Mouse (Mus musculus): ENCODE data around the gene Mknk2. TPM values are rescaled to one million over a fixed set of nuclear protein-coding genes. Genes with fewer than 3 reads are reported as not detected.

The Mknk2 gene
- polyA plus RNA-seq, 1 experiment from 2014 or later = 103 TPM

DNA sequence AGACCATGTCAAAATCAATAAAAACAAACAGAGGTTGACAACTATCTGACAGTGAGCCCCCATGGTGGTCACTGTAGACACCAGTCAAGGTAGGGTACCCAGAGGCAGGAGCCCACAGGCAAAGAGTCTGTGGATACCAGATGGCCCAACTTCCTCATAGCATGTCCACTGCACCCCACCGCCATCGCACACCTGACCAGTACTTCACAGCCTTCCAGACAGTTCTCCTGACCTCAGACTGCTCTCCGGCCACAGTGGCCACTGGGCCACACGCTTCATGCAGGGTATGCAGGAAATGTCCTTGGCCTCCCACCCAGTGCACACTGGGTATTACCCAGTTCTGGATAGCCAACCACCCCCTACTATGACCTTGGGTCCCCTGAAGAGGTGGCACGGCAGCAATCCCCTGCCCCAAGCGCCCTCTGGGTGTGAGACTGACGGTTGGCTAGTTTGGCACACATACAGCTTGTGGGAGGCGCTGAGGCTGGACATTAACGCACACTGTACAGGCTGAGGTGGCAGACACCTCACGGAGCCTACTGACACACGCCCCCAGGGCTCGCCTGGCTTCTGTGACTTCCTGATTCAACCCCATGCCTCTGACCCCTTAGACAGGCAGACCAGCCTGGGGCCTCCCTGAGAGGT, 15.6 kb upstream of the Mknk2 start:
- ATAC-seq (no peak), DNase-seq (ENCODE audit: low spot score) (no peak)
- H3K27me3 ChIP-seq (replicated peaks; ENCODE audit: insufficient read depth, low read length) = no peaks in the 10 kb centered on the region
- no peak overlapping the region for H3K4me2 ChIP-seq (replicated peaks; ENCODE audit: low read depth, low read length)
- peaks cover 15% of the 10 kb centered on the region; the same call in 1 of the 2 replicates for H3K4me1 ChIP-seq (ENCODE audit: insufficient read depth, low read depth, low read length)
- no peak for TF ChIP-seq EP300 (IDR thresholded peaks at IDR 0.05)
- TF ChIP-seq CTCF (IDR thresholded peaks at IDR 0.05) = no peak
- no peak overlapping the region for H3K9ac ChIP-seq (replicated peaks; ENCODE audit: low read depth)
- WGBS = 83% methylated on average over 12 of the region's 12 CpGs
- no peaks in the 10 kb centered on the region for H3K9me3 ChIP-seq (ENCODE audit: low read length)
- H3K27ac ChIP-seq (ENCODE audit: low read length) = no peak overlapping the region
- H3K4me3 ChIP-seq (ENCODE audit: low read depth, low read length) = no peak overlapping the region
- H3K36me3 ChIP-seq (ENCODE audit: insufficient read depth, low read length) = peaks cover 13% of the 10 kb centered on the region; the same call in 1 of the 2 replicates

GRCm38 (mm10) chr10:80692249-80693165, 14.6 kb upstream of the Mknk2 start:
- Histone ChIP-seq H3K4me3 (ENCODE audit: low read depth, low read length) (no peak overlapping the region), H3K9ac (replicated peaks; ENCODE audit: low read depth) (no peak overlapping the region), H3K4me1 (ENCODE audit: insufficient read depth, low read depth, low read length) (peaks cover 15% of the 10 kb centered on the region; the same call in 1 of the 2 replicates), H3K36me3 (ENCODE audit: insufficient read depth, low read length) (peaks cover 13% of the 10 kb centered on the region; the same call in 1 of the 2 replicates), H3K27me3 (replicated peaks; ENCODE audit: insufficient read depth, low read length) (no peaks in the 10 kb centered on the region), H3K9me3 (ENCODE audit: low read length) (no peaks in the 10 kb centered on the region), H3K4me2 (replicated peaks; ENCODE audit: low read depth, low read length) (no peak overlapping the region), H3K27ac (ENCODE audit: low read length) (peak overlapping the region; percentile 32; the same call in 1 of the 2 replicates)
- 73% methylated on average over 14 of the region's 14 CpGs for WGBS
- DNase-seq (ENCODE audit: low spot score) (no peak), ATAC-seq (no peak)
- no peak for TF ChIP-seq EP300 (IDR thresholded peaks at IDR 0.05)
- no peak for TF ChIP-seq CTCF (IDR thresholded peaks at IDR 0.05)

DNA sequence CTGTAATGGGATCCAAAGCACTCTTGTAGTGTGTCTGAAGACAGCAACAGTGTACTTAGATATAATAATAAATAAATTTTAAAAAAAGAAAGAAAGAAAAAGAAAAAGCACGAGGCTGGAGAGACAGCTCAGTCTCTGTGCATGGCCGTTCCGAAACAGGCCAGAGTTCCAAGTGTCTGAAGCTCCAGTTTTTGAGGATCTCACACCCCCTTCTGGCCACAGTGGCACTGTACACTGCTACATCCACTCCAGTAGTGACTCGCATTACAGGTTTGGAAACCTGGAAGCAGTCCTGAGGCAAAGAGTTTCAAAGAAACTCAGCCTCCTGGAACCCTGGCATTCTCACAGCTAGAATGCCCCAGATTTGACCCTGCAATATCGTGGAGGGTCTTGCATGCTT, 9.9 kb upstream of the Mknk2 start:
- 16% methylated on average over 5 of the region's 5 CpGs for WGBS
- H3K27ac ChIP-seq (ENCODE audit: low read length) = no peak overlapping the region
- no peak overlapping the region for H3K4me3 ChIP-seq (ENCODE audit: low read depth, low read length)
- peak; percentile 88 for ATAC-seq
- H3K4me1 ChIP-seq (ENCODE audit: insufficient read depth, low read depth, low read length) = no peaks in the 10 kb centered on the region
- H3K4me2 ChIP-seq (replicated peaks; ENCODE audit: low read depth, low read length) = no peak overlapping the region
- H3K9me3 ChIP-seq (ENCODE audit: low read length) = no peaks in the 10 kb centered on the region
- TF ChIP-seq EP300 (IDR thresholded peaks at IDR 0.05) = no peak
- peak; percentile 87 for TF ChIP-seq CTCF (IDR thresholded peaks at IDR 0.05)
- H3K9ac ChIP-seq (replicated peaks; ENCODE audit: low read depth) = no peak overlapping the region
- peak; percentile 93 for DNase-seq (ENCODE audit: low spot score)
- H3K36me3 ChIP-seq (ENCODE audit: insufficient read depth, low read length) = peaks cover 33% of the 10 kb centered on the region; the same call in 1 of the 2 replicates
- no peaks in the 10 kb centered on the region for H3K27me3 ChIP-seq (replicated peaks; ENCODE audit: insufficient read depth, low read length)

GRCm38 (mm10) chr10:80686617-80687016, 8.7 kb upstream of the Mknk2 start:
- peaks cover 33% of the 10 kb centered on the region; the same call in 1 of the 2 replicates for H3K36me3 ChIP-seq (ENCODE audit: insufficient read depth, low read length)
- H3K4me2 ChIP-seq (replicated peaks; ENCODE audit: low read depth, low read length) = no peak overlapping the region
- DNase-seq (ENCODE audit: low spot score) (no peak), ATAC-seq (no peak)
- H3K4me3 ChIP-seq (ENCODE audit: low read depth, low read length) = no peak overlapping the region
- TF ChIP-seq EP300 (IDR thresholded peaks at IDR 0.05) = no peak
- TF ChIP-seq CTCF (IDR thresholded peaks at IDR 0.05) = no peak
- H3K27me3 ChIP-seq (replicated peaks; ENCODE audit: insufficient read depth, low read length) = no peaks in the 10 kb centered on the region
- H3K9ac ChIP-seq (replicated peaks; ENCODE audit: low read depth) = no peak overlapping the region
- H3K9me3 ChIP-seq (ENCODE audit: low read length) = no peaks in the 10 kb centered on the region
- no peak overlapping the region for H3K27ac ChIP-seq (ENCODE audit: low read length)
- 81% methylated on average over 3 of the region's 3 CpGs for WGBS
- H3K4me1 ChIP-seq (ENCODE audit: insufficient read depth, low read depth, low read length) = no peaks in the 10 kb centered on the region

DNA sequence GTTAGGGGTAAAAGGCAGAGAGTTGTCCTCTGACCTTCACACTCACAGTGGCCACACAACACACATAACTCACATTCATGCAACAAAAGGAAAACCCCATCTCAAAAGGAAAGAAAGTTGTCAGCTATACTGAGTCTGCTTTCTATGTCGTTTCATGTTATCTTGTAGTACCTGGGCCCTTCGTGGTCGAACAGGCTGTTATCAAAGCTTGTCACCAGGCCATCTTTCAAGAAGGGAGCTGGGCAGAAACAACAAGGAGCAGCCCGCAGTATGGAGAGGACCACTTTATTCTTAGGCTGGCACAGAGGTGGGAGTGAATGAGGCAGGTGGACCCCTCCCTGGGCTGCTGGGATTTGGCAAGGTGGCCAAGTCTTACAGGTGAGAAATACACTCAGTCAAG, 7.1 kb upstream of the Mknk2 start:
- TF ChIP-seq EP300 (IDR thresholded peaks at IDR 0.05) (no peak), CTCF (IDR thresholded peaks at IDR 0.05) (no peak)
- WGBS = 72% methylated on average over 4 of the region's 4 CpGs
- no peak overlapping the region for H3K4me2 ChIP-seq (replicated peaks; ENCODE audit: low read depth, low read length)
- peaks cover under 1% of the 10 kb centered on the region; the same call in 1 of the 2 replicates for H3K4me1 ChIP-seq (ENCODE audit: insufficient read depth, low read depth, low read length)
- no peaks in the 10 kb centered on the region for H3K9me3 ChIP-seq (ENCODE audit: low read length)
- ATAC-seq (no peak), DNase-seq (ENCODE audit: low spot score) (no peak)
- no peaks in the 10 kb centered on the region for H3K27me3 ChIP-seq (replicated peaks; ENCODE audit: insufficient read depth, low read length)
- no peak overlapping the region for H3K4me3 ChIP-seq (ENCODE audit: low read depth, low read length)
- H3K27ac ChIP-seq (ENCODE audit: low read length) = no peak overlapping the region
- no peak overlapping the region for H3K9ac ChIP-seq (replicated peaks; ENCODE audit: low read depth)
- peaks cover 29% of the 10 kb centered on the region; the same call in 1 of the 2 replicates for H3K36me3 ChIP-seq (ENCODE audit: insufficient read depth, low read length)

GRCm38 (mm10) chr10:80684214-80684613, 6.3 kb upstream of the Mknk2 start:
- Histone ChIP-seq H3K4me2 (replicated peaks; ENCODE audit: low read depth, low read length) (no peak overlapping the region), H3K9ac (replicated peaks; ENCODE audit: low read depth) (no peak overlapping the region), H3K27ac (ENCODE audit: low read length) (no peak overlapping the region), H3K27me3 (replicated peaks; ENCODE audit: insufficient read depth, low read length) (no peaks in the 10 kb centered on the region), H3K36me3 (ENCODE audit: insufficient read depth, low read length) (peaks cover 22% of the 10 kb centered on the region; the same call in 1 of the 2 replicates), H3K4me1 (ENCODE audit: insufficient read depth, low read depth, low read length) (peaks cover 8% of the 10 kb centered on the region), H3K4me3 (ENCODE audit: low read depth, low read length) (no peak overlapping the region), H3K9me3 (ENCODE audit: low read length) (no peaks in the 10 kb centered on the region)
- TF ChIP-seq CTCF (IDR thresholded peaks at IDR 0.05) (peak; percentile 98), EP300 (IDR thresholded peaks at IDR 0.05) (no peak)
- 59% methylated on average over 6 of the region's 6 CpGs for WGBS
- peak; percentile 62 for ATAC-seq
- peak; percentile 85 for DNase-seq (ENCODE audit: low spot score)

Data from lung, postnatal 0 days (tissue).